Mouse (Mus musculus): ENCODE measurements around the gene Gchfr. TPM values are rescaled to one million over a fixed set of nuclear protein-coding genes. Genes with fewer than 3 reads are reported as not detected.

Gene Gchfr
- total RNA-seq, 2 experiments from 2014 or later = not detected

DNA sequence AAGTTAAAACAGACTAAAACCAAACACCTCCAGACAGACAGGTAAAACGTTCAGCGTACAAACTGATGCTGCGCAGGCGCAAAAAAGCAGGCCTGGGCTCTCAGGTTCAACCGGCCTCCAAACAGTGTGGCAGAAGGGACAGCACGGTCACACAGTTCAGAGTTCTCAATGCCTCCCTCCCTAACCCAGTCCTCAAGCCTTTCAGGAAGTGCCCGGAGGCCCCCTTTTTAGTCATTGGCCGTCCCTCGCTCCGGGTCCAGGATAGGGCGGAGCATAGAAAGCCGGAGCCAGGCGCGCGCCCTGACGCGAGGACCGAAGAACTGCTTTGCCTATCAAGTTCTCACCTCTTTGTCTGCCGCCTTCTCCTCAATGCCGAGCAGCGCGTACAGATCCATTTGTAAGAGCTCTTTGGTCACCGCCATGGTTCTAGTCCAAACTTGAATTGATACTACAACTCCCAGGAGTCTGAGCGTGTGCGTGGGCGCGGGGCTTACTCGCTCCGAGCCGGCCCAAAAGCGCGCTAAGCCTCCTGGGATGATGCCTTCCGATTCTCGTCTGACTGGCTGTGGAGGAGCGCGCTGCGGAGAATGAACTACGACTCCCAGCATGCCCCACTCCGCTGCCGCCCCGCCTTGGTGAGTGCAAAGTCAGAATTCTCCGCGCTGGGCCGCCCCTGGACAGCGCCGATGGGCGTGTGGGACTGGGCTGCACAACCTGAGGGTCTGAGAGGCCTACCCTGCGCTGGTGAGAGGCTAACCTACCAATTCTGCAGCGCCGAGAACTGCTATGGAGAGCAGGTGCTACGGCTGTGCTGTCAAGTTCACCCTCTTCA lies 41.0 kb downstream of the Gchfr start, which contains the start of the genes Zfyve19 and Dnajc17:
Zfyve19 (plus strand) TSS at position 274 of the 832 bp plus-strand sequence.
Dnajc17 (minus strand) TSS at position 452 of the 832 bp plus-strand sequence.
- DNase-seq (ENCODE audit: low spot score in 2 of 2) = peak; percentile 98 to 99
- intact Hi-C loops (cut with DNase I) = loop anchor here (1.0 to 5.0 kb wide), 2 partner anchors 80 to 96 kb away; partner anchors contain the start of genes Rad51 and Vps18

DNA sequence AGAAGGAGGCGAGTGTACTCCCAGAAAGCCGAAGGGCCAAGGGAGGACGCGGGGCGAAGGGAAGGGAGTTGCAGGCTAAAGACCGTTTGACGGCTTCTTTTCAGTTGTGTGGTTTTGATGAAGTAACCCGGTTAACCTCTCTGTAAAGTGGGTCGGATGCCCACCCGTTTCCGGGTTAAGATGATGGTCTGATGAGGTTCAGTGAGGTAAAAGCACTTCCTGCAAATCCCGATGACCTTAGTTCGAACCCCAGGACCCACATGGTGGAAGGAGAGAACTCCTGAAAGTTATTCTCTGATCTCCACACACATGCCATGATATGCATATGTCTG lies 41.6 kb downstream of the Gchfr start:
- intact Hi-C loops (cut with DNase I) = loop anchor here (5.0 kb wide), 1 partner anchor 97 kb away; the partner anchor contains the start of gene Rad51

More for the DNA sequence above, 41.6 kb downstream of the Gchfr start:
- DNase-seq (ENCODE audit: low spot score in 2 of 2) = no peak

Other genes starting within 250 kb of the Gchfr start
- gene Chst14, start 241.3 kb upstream of the Gchfr start, total RNA-seq (2021) = 1 to 10 TPM; 2.3 to 2.5 TPM
- gene Ccdc32, start 138.4 kb upstream of the Gchfr start, total RNA-seq (2021) = 10 to 100 TPM; 50.5 to 51.0 TPM
- gene Rpusd2, start 133.0 kb upstream of the Gchfr start, total RNA-seq (2021) = 1 to 10 TPM; 7.6 to 7.7 TPM
- under 1 TPM; 0.23 to 0.43 TPM for gene Knl1, start 120.7 kb upstream of the Gchfr start, total RNA-seq (2021)
- gene Rad51, start 55.0 kb upstream of the Gchfr start, total RNA-seq (2021) = under 1 TPM; 0.46 to 0.94 TPM
- 10 to 100 TPM; 56.5 to 62.4 TPM for gene Rmdn3, start 10.7 kb upstream of the Gchfr start, total RNA-seq (2021)
- not detected for gene Gm14137, start 6.7 kb downstream of the Gchfr start, total RNA-seq (2021)
- 10 to 100 TPM; 28.8 to 32.2 TPM for gene Zfyve19, start 40.8 kb downstream of the Gchfr start, total RNA-seq (2021)
- 10 to 100 TPM; 16.4 to 18.5 TPM for gene Dnajc17, start 41.0 kb downstream of the Gchfr start, total RNA-seq (2021)
- not detected for gene Ppp1r14d, start 62.1 kb downstream of the Gchfr start, total RNA-seq (2021)
- 1 to 10 TPM; 1.3 to 1.4 TPM for gene Spint1, start 69.6 kb downstream of the Gchfr start, total RNA-seq (2021)
- gene Rhov, start 103.5 kb downstream of the Gchfr start, total RNA-seq (2021) = 1 to 10 TPM; 7.9 to 9.0 TPM
- gene Vps18, start 121.0 kb downstream of the Gchfr start, total RNA-seq (2021) = 10 to 100 TPM; 48.4 to 48.9 TPM
- gene Dll4, start 158.0 kb downstream of the Gchfr start, total RNA-seq (2021) = 1 to 10 TPM; 2.3 to 4.0 TPM
- gene Chac1, start 183.5 kb downstream of the Gchfr start, total RNA-seq (2021) = 1 to 10 TPM; 9.6 to 9.8 TPM